Mouse (Mus musculus) adrenal gland, postnatal 36 days (tissue): Measurements from ENCODE around the gene Olfr9. TPM values are rescaled to one million over a fixed set of nuclear protein-coding genes. Genes with fewer than 3 reads are reported as not detected.
"Not testable (repeated sequence)": the region's sequence is repeated elsewhere in the genome, so short reads cannot be mapped to it uniquely, and the experiment has no call there.

ENCODE experiments used
- DNase-seq, 2 experiments: peaks; one replicate each; pipeline ENCODE4 v3.0.0; 2021; ENCODE audit warnings: mixed read lengths in 1 of 2
- long read RNA-seq, 2 experiments: library from polyadenylated mRNA; stranded (forward); transcript quantifications; one replicate each; pipeline ENCODE4 v2.0.0; 2021; ENCODE audit warnings: borderline sequencing depth in 2 of 2
- total RNA-seq, 2 experiments: library from RNA; stranded (reverse); gene quantifications; 2 replicates each; pipeline ENCODE4 v1.2.3; 2021

Gene Olfr9
- total RNA-seq: not detected
- long read RNA-seq, experiment 1: 0 reads
- long read RNA-seq, experiment 2: 0 reads

GRCm38 (mm10) chr10:128989131-128989530 is at the start of gene Olfr9:
TSS of gene Olfr9 (plus strand) at chr10:128989431.
- DNase-seq: not testable (repeated sequence)

- no peak for DNase-seq
These were observed 48.7 kb upstream of the Olfr9 start for GRCm38 (mm10) chr10:128940475-128941061.

- DNase-seq: peak; percentile 37 to 64
These were observed 43.6 kb upstream of the Olfr9 start for GRCm38 (mm10) chr10:128945675-128946074.

GRCm38 (mm10) chr10:128947496-128947895 is 41.7 kb upstream of the Olfr9 start:
- no peak for DNase-seq

GRCm38 (mm10) chr10:128950208-128950887 is 38.9 kb upstream of the Olfr9 start:
- no peak for DNase-seq

GRCm38 (mm10) chr10:128958340-128958739 is 30.9 kb upstream of the Olfr9 start:
- no peak for DNase-seq

GRCm38 (mm10) chr10:128960142-128960541 is 29.1 kb upstream of the Olfr9 start:
- DNase-seq: no peak

- no peak for DNase-seq
These were observed 28.3 kb upstream of the Olfr9 start, which contains the start of gene Mettl7b for GRCm38 (mm10) chr10:128960590-128961584. TSS of gene Mettl7b (minus strand) at chr10:128960988.

GRCm38 (mm10) chr10:128964961-128965360 is 24.3 kb upstream of the Olfr9 start:
- no peak for DNase-seq

- no peak for DNase-seq
These were observed 23.4 kb upstream of the Olfr9 start for GRCm38 (mm10) chr10:128965871-128966270.

- DNase-seq: peak in 1 of 2 experiments; percentile 21
These were observed 20.9 kb upstream of the Olfr9 start for GRCm38 (mm10) chr10:128968341-128968749.

- DNase-seq: no peak
These were observed 18.4 kb upstream of the Olfr9 start for GRCm38 (mm10) chr10:128970740-128971250.

- no peak for DNase-seq
These were observed 16.4 kb upstream of the Olfr9 start for GRCm38 (mm10) chr10:128972841-128973240.

- DNase-seq: no peak
These were observed 12.8 kb upstream of the Olfr9 start for GRCm38 (mm10) chr10:128976395-128976794.

- peak; percentile 38 to 65 for DNase-seq
These were observed 11.6 kb upstream of the Olfr9 start for GRCm38 (mm10) chr10:128977522-128978114.

GRCm38 (mm10) chr10:128980644-128981365 is 8.4 kb upstream of the Olfr9 start:
- no peak for DNase-seq

- not testable (repeated sequence) for DNase-seq
These were observed 1.1 kb downstream of the Olfr9 start for GRCm38 (mm10) chr10:128990129-128990850.

GRCm38 (mm10) chr10:128990994-128991393 is 1.8 kb downstream of the Olfr9 start:
- DNase-seq: no peak

GRCm38 (mm10) chr10:128995796-128996195 is 6.6 kb downstream of the Olfr9 start:
- DNase-seq: no peak

- no peak for DNase-seq
These were observed 7.4 kb downstream of the Olfr9 start for GRCm38 (mm10) chr10:128996523-128997040.
